Mouse (Mus musculus) monocyte, adult 5-6 weeks (primary cell): ENCODE measurements at regions not wholly inside any gene's neighbourhood (a gene's known extent, or its start where the extent isn't known, plus 50 kb on each side); places are given as distances from the start of the nearest gene placed in this dataset.

Experiments used
- ATAC-seq: fragments of 153-309, 156-312 bp; replicated peaks from 2 replicates; pipeline ENCODE4 v1.8.0; 2017; ENCODE audit warnings: mild to moderate bottlenecking; ENCODE audit not compliant: low TSS enrichment, insufficient number of reproducible peaks, severe bottlenecking, poor library complexity, low FRiP score

DNA sequence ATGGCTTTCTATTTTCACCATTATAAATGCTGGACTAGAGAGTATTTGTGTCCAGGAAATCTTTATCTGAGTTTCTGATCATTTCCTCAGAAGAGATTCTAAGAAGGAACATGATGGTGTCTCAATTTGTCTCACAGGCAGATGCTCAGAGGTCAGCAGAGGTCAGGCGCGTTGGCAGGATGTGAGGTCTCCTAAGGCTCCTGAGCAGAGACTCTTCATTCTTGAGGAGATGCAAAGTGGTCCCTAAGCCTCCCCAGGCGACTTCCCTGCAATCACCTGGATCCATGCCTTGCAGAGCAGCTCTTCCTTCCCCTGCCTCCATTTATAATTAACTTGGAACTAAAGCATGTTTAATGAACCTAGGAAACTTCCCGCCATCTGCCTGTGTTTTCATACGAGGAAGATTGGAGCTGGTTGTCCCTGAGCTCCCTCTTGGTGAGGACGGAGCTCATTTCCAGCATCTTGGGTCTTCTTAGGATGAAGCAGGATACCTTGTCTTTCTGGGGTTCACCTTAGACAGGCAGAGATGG is 71.8 kb downstream of the Arf2 start:
- ATAC-seq: no peak

GRCm38 (mm10) chr11:104045216-104045615 is 78.7 kb downstream of the Arf2 start:
- no peak for ATAC-seq

- no peak for ATAC-seq
Measured at GRCm38 (mm10) chr11:104051986-104052385, 80.7 kb upstream of the Crhr1 start.

DNA sequence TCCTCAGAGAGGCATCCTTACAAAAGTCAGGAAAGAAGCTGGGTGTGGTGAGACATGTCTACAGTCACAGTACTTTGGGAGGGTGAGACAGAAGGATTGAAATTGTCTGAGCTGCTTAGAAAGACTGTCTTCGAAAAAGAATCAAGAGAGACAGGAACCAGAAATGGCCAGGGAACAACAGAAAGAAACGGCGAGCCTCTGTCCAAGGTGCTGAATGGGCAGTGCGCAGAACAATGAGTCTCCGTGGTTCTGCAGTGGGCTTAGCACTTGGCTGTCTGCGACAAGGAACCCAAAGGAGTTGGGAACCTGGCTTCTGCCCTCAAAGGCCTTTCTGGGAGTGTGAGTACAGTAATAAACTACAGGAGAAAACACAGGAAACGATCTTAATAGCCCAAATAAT is 79.4 kb upstream of the Crhr1 start:
- no peak for ATAC-seq

DNA sequence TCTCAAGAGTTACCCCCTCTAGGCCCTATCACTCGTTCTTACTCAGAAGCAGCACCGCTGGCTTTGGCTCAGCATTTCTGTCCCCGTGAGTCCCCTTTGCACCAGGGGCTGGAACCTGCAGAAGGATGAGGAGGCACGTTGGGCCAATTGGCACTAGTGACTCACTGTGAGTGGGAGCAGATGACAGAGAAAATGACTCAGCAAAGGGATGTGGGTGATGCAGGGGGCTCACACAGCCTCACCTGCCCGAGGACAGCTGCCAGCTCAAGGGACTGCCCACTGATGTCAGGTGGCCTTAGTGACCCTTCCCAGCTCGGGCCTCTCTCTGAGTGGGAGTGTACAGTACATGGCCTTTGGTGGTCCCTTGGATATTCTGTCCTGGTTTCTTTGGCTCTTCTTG is 76.7 kb upstream of the Crhr1 start:
- ATAC-seq: no peak

DNA sequence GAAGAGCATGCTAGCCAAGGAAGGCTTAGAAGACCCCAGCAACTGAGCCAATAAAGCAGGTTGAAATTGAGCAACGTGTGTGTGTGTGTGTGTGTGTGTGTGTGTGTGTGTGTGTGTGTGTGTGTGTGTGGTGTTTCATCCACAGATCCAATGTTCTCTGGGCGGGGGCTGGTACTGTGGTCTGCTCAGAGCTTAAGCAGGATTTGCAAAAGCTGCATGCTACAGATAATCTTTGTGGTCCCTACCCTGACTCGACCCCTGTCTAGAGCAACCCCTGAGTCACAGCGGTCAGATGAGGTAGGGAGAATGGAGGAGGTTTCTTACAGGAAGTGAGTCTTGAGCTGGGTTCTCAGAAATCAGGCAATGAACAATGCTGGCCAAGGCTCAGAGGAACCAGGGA is 75.6 kb upstream of the Crhr1 start:
- ATAC-seq: no peak

DNA sequence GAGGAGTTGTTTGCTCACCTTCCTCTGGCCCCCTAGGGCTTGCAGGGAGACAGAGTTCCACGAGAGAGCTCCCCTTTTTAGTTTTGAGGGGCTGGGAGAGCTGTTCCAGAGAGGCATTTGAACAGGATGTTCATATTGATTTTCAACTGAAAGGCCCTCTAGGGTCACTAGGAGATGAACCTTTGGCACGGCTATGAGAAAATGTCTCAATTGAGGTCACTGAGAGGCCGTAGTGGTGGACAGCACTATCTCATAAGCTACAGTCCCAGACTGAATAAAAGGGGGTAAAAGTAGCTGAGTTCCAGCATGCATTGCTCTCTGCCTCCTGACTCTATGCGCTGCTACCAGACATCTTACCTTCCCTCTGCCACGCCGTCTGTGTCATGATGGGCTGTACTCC is 74.1 kb upstream of the Crhr1 start:
- ATAC-seq: no peak

- ATAC-seq: no peak
Measured at GRCm38 (mm10) chr11:104059085-104059484, 73.6 kb upstream of the Crhr1 start.

DNA sequence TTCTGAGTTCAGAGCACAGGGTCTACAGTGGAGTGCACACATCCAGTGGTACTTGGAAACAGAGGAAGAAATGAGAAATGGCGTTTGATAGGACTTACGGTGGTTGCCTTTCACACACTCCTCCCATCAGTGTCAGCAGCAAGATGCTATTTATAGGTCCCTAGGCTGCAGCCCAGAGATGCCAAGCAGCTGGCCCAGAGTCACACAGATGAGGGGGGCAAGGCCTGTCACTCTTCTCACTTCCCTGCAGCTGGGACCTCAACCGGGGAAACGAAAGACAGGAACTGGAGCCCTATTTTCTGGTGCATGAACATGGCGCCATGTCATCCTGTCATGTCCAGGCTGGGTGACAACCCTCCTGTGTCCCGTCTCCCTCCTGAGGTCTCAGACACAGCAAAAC is 71.3 kb upstream of the Crhr1 start:
- no peak for ATAC-seq

- no peak for ATAC-seq
Measured at GRCm38 (mm10) chr11:104065181-104065580, 67.5 kb upstream of the Crhr1 start.

DNA sequence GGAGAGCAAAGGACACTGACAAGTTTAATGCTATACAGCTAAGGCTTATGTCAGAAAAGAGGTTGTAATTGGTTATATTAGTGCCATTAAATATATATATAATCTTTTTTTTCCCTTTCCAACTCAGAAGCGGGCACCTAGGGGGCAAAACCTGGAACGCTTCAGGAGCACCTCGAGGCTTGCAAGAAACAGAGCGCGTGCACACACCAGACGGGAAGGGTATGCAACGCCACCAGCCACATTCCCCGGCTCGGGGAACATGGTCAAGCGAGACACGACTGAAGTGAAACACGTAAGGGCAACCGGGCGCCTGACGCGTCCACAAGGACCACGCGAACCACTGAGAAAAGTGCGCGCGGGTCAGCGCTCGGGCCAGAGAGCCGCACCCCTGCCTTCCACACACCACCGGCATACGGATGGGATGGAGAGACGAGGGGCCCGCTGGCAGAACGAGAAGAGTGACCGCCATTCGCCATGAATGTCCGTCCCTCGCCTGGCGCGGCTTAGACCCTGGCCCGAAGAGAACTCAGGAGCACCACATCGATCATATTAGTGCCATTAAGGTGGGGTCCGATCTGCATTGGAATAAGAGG is 60.0 kb upstream of the Crhr1 start:
- 0 out of 2 replicates have a peak, but pooled peaks have one; percentile 17 for ATAC-seq

DNA sequence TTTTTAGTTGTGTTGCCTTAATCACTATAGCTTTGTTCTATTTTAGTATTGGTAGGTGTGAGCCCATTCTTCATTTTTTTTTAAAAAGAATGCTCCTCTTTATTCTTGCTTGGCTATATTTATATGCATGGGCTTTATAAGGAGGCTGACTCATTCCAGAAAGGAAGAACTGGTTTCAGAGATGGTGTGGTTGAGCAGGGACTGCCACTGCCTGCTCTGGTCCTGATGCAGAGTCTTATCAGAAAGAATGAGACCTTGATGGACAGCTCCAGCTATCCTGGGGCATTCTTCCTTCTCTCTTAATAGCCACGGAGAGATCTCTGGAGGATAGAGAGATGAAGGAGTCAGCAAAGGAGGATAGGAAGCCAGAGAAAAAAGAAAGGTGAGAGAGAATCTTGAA is 57.9 kb upstream of the Crhr1 start:
- no peak for ATAC-seq

DNA sequence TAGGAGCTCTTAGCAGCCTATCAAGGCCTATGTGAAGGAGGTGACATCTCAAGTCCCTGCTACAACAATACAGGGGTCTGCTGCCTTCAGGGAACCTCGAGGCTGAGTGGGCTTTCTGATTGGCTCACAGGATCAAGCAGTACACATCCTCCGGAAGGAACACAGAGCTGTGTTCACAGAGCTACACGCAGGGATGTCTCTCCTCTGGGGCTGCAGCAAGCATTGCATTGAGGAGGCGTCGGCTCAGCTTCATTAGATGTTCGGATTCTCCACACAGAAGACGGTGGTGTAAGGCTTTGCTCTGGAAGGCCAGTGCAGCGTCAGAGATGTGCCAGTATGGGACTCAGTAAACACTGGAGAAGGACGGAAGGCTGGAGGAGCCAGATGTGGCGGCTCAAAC is 57.3 kb upstream of the Crhr1 start:
- ATAC-seq: no peak

DNA sequence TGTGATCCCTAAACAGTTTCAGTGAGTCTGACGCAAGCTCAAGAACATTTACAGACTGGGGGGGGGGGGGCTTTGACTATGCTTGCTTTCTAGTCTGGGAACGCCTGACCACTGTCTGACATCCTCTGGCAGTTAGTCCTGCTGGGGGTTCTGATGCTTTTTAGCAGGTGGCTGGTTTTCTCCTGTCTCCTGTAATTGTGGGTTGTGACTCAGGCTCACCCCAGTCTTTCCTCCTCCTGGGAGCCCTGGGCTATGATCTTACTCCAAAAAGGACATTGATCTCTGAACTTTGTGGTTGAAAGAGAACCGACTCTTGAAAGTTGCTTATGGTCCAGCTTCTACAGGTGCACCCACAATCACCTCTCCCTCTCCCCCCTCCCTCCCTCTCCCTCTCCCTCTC is 50.6 kb upstream of the Crhr1 start:
- ATAC-seq: no peak
